Mouse (Mus musculus) heart, embryonic 13.5 days (tissue): ENCODE data around the gene Kantr. TPM values are rescaled to one million over a fixed set of nuclear protein-coding genes. Genes with fewer than 3 reads are reported as not detected.
A peak's percentile ranks its signal among the peaks of the same experiment; 100 is the strongest.

Source experiments
- ATAC-seq: fragments of 200-750 bp; cut with Nextera tagmentation; 2 replicates; pipeline ENCODE4 v1.8.0; 2017; ENCODE audit warnings: moderate TSS enrichment; ENCODE audit not compliant: insufficient number of reproducible peaks, low FRiP score, low TSS enrichment; ENCODE audit errors: extremely low read depth
- H3K27ac ChIP-seq: fragments of 300-500 bp; sonication (generic); replicated peaks from 2 replicates; pipeline ENCODE4 v1.5.1; 2015; ENCODE audit warnings: moderate library complexity, mild to moderate bottlenecking, inconsistent platforms
- H3K27me3 ChIP-seq: fragments of 300-500 bp; sonication (generic); replicated peaks from 2 replicates; pipeline ENCODE4 v1.6.1; 2015; ENCODE audit warnings: mild to moderate bottlenecking, inconsistent platforms
- H3K36me3 ChIP-seq: fragments of 300-500 bp; sonication (generic); 2 replicates; pipeline ENCODE4 v1.6.1; 2015; ENCODE audit warnings: mild to moderate bottlenecking, inconsistent platforms
- H3K4me1 ChIP-seq: fragments of 300-500 bp; sonication (generic); 2 replicates; pipeline ENCODE4 v1.6.1; 2015; ENCODE audit warnings: inconsistent platforms
- H3K4me2 ChIP-seq: fragments of 300-500 bp; sonication (generic); 2 replicates; pipeline ENCODE4 v1.6.1; 2015; ENCODE audit warnings: inconsistent platforms, mild to moderate bottlenecking, moderate library complexity
- H3K4me3 ChIP-seq: fragments of 300-500 bp; sonication (generic); 2 replicates; pipeline ENCODE4 v1.5.1; 2015; ENCODE audit warnings: moderate library complexity, mild to moderate bottlenecking, inconsistent platforms
- H3K9ac ChIP-seq: fragments of 300-500 bp; sonication (generic); 2 replicates; pipeline ENCODE4 v1.6.1; 2015; ENCODE audit warnings: inconsistent platforms, mild to moderate bottlenecking, moderate library complexity
- H3K9me3 ChIP-seq: fragments of 300-500 bp; sonication (generic); 2 replicates; pipeline ENCODE4 v1.6.1; 2016; ENCODE audit warnings: inconsistent platforms
- WGBS: fragments of 180-500 bp; shearing (Covaris S2); methylation state at CpG from one replicate; pipeline ENCODE4 v1.1.7; 2015; ENCODE audit warnings: mixed read lengths; 5-methylcytosine and 5-hydroxymethylcytosine counted together
- polyA plus RNA-seq: library from polyadenylated mRNA; unstranded; fragments of >200 nt; fragmentation: Nextera tagmentation; extraction: Ambion mirVana; gene quantifications from 2 replicates; pipeline ENCODE4 v1.2.1, GENCODE M21; 2015

Kantr gene
- polyA plus RNA-seq = 7.2 and 8.1 TPM in 2 replicates

DNA sequence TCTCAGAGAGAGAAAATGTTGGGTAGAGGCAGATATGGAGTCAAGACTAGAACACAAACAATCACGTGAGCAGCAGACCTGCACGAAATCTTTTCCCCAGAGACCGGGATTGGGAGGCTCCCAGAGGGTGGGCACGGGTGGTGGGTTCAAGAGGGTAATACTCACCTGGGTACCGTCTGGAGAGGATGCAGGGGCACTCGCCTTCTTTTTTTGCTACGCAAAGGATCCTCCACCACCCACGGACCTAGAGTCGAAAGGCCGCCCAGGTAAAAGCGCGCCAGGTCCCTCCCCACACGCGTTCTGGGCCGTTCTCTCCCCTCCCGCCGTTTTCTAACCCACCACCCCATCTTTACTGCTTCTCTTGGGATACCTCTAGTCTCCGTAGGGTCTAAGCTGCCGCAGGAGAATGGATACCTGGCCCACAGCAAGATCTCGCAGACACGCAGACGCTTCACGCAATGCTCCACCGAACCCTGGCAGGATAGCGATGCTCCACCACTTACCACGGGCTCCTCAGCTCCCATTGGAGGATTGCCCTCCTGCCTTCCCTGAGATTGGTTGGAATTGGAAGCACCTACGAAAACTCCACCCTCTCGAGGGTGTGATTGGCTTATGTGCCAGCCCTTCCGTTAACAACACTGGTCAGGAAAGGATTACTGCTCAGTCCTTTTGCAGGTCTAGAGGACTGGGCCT, at the start of gene Kantr:
Gene Kantr (minus strand): TSS at position 500 of the 693 bp plus-strand sequence.
- ATAC-seq = peak; percentile 93
- Histone ChIP-seq H3K4me3 (peak within 1 kb of the TSS; percentile 63), H3K4me1 (no peaks in the 10 kb centered on the region), H3K9me3 (no peaks in the 10 kb centered on the region), H3K27ac (peak within 1 kb of the TSS; percentile 54), H3K9ac (peak within 1 kb of the TSS; percentile 82), H3K27me3 (peaks cover 41% of the 10 kb centered on the region), H3K36me3 (no peaks in the 10 kb centered on the region), H3K4me2 (peak within 1 kb of the TSS; percentile 73)
- WGBS = 10% methylated on average over 29 of the region's 29 CpGs

DNA sequence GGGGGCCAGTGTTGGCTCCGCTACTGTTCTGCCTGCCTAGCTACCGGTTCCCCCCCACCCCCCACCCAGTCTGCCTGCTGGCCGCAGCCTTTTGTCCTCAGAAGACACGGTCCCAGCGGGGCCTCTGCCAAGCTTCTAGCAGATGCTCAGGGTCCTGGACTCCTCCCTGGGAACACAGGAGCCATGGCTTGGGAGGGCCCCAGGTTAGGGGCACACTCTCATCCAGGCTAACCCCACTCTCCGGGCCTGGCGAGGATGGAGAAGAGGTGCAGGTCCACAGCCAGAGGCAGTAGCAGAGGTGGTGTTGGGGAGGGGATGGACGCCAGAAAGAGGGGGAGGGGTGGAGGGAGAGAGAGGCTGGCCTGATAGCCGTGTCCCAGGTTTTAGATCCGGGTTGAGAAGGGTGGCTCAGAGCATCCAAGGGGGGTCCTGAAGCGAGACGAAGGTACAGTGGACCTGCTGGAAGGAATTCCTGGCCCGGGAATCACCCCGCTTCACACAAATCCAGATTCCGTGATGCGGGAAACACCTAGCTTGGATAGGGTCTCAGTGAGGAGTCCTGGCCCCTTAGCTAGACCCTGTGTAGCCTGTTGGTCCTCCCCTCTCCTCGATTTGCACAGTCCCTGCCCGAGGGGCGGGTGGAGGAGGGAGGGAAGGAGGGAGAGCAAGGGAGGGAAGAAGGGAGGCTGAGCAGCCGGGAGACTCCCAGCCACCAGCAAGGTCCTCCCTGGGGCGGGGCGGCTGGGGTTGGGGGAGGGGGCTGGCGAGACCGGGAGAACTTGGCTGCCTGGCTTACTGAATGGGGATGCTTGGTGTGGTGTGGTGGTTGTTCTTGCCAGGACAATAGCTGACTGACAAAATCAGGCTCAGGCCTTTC, 41.3 kb upstream of the Kantr start, which contains the start of gene Gpr173:
Gene Gpr173 (minus strand): TSS at position 308 of the 877 bp plus-strand sequence.
- H3K27me3 ChIP-seq = peaks cover 69% of the 10 kb centered on the region
- WGBS = 9% methylated on average over 22 of the region's 24 CpGs

DNA sequence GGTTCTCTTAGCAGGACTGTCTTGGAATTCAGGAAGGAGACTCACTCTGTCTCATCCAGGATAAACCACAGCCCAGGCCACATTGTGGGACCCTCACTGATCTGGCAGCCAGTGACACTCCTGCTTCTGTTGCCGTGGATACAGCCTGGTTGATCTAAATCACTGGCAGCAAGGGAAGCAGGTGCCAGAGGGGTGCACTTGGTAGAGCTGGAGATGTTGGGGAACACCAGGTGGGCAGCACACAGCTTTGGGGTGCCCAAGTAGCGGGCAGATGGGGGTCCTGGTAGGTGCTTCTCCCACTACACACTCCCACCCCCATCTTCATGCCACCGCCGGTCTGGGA, 40.7 kb upstream of the Kantr start:
- Histone ChIP-seq H3K4me1 (peaks cover 12% of the 10 kb centered on the region), H3K4me3 (peak overlapping the region; percentile 61), H3K27me3 (peaks cover 65% of the 10 kb centered on the region), H3K9me3 (no peaks in the 10 kb centered on the region), H3K36me3 (no peaks in the 10 kb centered on the region), H3K9ac (peak overlapping the region; percentile 80), H3K4me2 (peak overlapping the region; percentile 71), H3K27ac (no peak overlapping the region)
- ATAC-seq = peak; percentile 24; the same call in 1 of the 2 replicates
- WGBS = 14% methylated on average over 4 of the region's 4 CpGs

More for the DNA sequence above, 41.3 kb upstream of the Kantr start, which contains the start of gene Gpr173:
- peak within 1 kb of the TSS; percentile 80 for H3K9ac ChIP-seq
- peak within 1 kb of the TSS; percentile 71 for H3K4me2 ChIP-seq
- H3K27ac ChIP-seq = 0 out of 2 replicates have a peak within 1 kb of the TSS, but pooled peaks have one; percentile 28
- peak within 1 kb of the TSS; percentile 61 for H3K4me3 ChIP-seq
- ATAC-seq = peak; percentile 82
- peaks cover 12% of the 10 kb centered on the region for H3K4me1 ChIP-seq
- H3K9me3 ChIP-seq = no peaks in the 10 kb centered on the region
- no peaks in the 10 kb centered on the region for H3K36me3 ChIP-seq

DNA sequence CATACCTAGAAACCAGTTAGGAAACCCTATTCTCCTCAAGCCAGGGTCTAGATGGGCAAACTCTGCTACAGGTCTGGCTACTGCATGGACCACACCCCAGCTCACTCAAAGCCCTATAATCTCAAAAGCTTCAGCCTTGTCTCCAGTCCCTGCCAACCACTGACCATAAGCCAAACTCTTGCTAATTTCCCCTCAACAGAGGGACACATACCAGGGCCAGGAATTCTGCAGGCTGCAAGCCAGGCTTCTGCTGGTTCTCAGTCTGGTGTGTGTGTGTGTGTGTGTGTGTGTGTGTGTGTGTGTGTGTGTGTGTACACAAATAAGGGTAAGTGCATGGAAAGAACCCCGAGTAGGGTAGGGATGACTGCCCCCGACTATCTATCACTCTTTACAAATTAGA, 39.1 kb upstream of the Kantr start:
- peaks cover 12% of the 10 kb centered on the region for H3K4me1 ChIP-seq
- no peak for ATAC-seq
- WGBS = 66% methylated on average over 2 of the region's 2 CpGs
- H3K4me3 ChIP-seq = no peak overlapping the region
- no peaks in the 10 kb centered on the region for H3K36me3 ChIP-seq
- H3K9ac ChIP-seq = no peak overlapping the region
- no peak overlapping the region for H3K27ac ChIP-seq
- H3K4me2 ChIP-seq = no peak overlapping the region
- peaks cover 62% of the 10 kb centered on the region for H3K27me3 ChIP-seq
- no peaks in the 10 kb centered on the region for H3K9me3 ChIP-seq

DNA sequence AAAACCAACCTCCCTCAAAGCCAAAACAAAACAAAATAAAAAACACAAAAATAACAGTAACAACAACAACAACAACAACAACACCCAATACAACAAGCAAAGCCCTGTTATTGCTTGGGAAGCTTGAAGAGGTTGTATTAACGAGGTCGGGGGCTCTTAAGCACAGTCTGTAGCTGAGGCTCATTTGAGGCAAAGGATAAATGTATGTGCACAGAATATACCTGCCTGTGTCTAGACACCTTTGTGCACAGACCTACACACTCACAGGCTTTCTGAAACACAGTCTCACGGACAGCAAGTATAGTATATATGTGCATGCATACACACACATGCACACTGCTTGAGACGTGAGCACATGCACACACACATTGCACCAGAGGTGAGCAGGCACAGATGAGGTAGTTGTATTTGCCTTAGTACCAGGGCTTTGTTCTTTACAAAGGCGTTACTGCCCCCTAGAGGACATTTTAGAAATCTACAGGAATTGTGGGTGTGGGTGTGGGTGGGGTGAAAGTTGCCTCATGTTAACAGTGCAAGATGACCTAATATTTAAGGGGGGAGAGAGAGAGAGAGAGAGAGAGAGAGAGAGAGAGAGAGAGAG, 25.4 kb upstream of the Kantr start:
- no peaks in the 10 kb centered on the region for H3K36me3 ChIP-seq
- no peak overlapping the region for H3K4me3 ChIP-seq
- no peak overlapping the region for H3K9ac ChIP-seq
- H3K4me2 ChIP-seq = no peak overlapping the region
- no peak overlapping the region for H3K27ac ChIP-seq
- H3K9me3 ChIP-seq = no peaks in the 10 kb centered on the region
- H3K27me3 ChIP-seq = peaks cover 34% of the 10 kb centered on the region
- no peak for ATAC-seq
- whole genome bisulfite sequencing = 17% methylated on average over 5 of the region's 5 CpGs
- no peaks in the 10 kb centered on the region for H3K4me1 ChIP-seq

DNA sequence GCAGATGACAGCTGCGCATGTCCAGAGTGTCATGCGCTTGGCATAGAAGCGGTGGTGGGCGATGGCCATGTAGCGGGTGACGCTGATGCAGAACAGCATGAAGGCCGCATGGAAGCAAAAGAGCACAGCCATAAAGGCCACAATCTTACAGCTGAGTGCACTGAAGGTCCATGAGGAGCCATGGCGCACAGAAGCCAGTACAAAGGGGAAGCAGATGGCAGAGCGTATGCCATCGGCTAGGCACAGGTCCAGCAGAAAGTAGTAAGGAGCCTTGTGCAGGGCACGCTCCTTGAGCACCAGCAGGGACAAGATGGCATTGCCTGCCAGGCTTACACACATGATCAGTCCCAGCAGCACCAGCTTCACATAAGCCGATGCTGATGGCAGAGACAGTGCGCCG, 19.7 kb upstream of the Kantr start:
- Histone ChIP-seq H3K36me3 (no peaks in the 10 kb centered on the region), H3K4me3 (no peak overlapping the region), H3K9ac (no peak overlapping the region), H3K9me3 (no peaks in the 10 kb centered on the region), H3K4me1 (no peaks in the 10 kb centered on the region), H3K27ac (no peak overlapping the region), H3K27me3 (peaks cover 84% of the 10 kb centered on the region), H3K4me2 (no peak overlapping the region)
- WGBS = 93% methylated on average over 14 of the region's 14 CpGs
- no peak for ATAC-seq

DNA sequence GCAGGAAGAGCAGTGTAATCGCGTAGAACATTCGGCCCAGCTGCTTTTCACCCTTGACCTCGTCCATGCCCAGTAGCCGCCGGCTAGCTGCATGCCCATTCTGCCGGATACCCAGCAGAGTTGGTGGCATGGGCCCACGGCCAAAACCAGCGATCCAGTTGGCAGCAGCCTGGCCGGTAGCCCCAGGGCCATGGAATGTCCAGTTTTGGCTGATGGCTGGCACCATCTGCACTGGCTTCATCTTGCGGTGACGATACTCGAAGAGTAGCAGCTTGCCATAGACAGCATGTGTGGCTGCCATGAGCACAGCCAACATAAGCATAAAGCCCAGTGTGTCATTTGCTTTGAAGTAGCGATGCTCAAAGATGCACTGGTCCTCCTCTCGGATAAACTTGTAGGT, 19.3 kb upstream of the Kantr start:
- Histone ChIP-seq H3K27ac (no peak overlapping the region), H3K4me2 (no peak overlapping the region), H3K27me3 (peaks cover 89% of the 10 kb centered on the region), H3K4me3 (no peak overlapping the region), H3K4me1 (no peaks in the 10 kb centered on the region), H3K9ac (no peak overlapping the region), H3K9me3 (no peaks in the 10 kb centered on the region), H3K36me3 (no peaks in the 10 kb centered on the region)
- WGBS = 84% methylated on average over 15 of the region's 15 CpGs
- no peak for ATAC-seq

DNA sequence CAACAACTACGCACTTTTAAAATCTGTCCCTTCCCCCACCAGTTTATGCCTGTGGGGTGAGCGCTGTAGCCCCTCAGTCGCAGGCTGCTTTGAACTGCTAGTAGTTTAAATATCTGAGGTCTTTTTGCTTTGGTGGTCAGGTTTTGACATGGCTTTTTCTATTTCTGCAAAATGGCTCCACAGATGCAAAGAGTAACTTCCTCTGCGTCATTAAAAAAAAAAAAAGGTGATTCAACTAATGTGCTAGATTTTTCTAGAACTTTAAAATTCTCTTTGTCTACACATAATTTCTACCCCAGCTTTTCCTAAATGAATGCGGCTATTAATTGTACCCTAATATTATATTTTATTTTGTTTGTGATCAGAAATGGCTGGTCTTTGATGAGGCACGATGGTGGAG, 15.6 kb upstream of the Kantr start:
- H3K9me3 ChIP-seq = no peaks in the 10 kb centered on the region
- peaks cover 23% of the 10 kb centered on the region for H3K36me3 ChIP-seq
- peak overlapping the region; percentile 71 for H3K9ac ChIP-seq
- H3K4me2 ChIP-seq = peak overlapping the region; percentile 68
- no peak for ATAC-seq
- peaks cover 97% of the 10 kb centered on the region for H3K27me3 ChIP-seq
- 23% methylated on average over 6 of the region's 6 CpGs for WGBS
- H3K4me3 ChIP-seq = peak overlapping the region; percentile 70
- peak overlapping the region; percentile 86 for H3K27ac ChIP-seq
- H3K4me1 ChIP-seq = peaks cover 7% of the 10 kb centered on the region

DNA sequence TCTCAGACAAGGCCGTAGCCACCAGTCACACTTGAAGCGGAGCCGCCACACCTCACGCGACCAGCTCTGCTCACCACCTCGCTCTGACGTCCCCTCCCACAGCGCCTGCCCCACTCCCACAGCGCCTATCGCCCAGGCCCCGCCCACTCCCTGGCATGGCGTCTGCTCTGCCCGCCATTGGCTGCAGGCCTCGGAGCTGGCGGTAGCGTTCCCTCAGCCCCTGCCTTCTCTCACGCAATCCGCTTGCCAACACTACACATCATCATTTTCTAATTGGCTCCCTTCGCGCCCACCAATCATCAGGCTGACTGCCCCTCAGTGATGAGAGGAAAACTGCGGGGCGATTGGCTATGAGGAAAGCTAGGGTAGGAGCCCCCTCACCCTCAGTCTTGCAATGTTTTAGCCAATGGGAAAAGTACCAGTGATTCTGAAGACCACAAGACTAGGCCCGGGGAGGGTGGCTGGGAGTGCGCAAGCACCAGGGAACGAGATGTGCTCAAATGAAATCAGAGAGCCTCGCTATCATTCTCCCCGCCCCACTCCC, 15.1 kb upstream of the Kantr start, which contains the start of gene Tspyl2:
Gene Tspyl2 (minus strand): TSS at position 68 of the 544 bp plus-strand sequence.
- ATAC-seq = peak; percentile 95
- WGBS = 9% methylated on average over 24 of the region's 27 CpGs

DNA sequence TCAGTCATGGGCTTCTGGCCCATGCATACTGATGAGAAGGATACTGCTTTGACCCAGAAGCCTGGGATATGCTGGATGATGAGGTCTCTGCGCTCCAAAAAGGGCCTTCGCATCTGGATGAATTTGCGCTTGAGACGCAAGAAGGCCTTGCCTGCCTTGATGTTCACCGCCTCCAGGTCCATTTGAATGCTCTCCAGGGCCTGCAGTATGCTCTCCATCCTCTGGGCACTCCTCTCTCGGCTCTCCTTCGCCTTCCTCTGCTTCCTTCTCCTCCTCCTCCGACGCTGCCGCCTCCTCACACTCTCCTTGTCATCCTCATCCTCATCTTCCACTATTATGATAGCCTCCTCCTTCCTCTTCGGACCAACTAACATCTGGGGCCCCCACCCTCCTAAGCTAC, 14.2 kb upstream of the Kantr start:
- H3K9me3 ChIP-seq = no peaks in the 10 kb centered on the region
- peaks cover 13% of the 10 kb centered on the region for H3K4me1 ChIP-seq
- ATAC-seq = no peak
- H3K36me3 ChIP-seq = peaks cover 23% of the 10 kb centered on the region
- peak overlapping the region; percentile 83 for H3K27ac ChIP-seq
- 24% methylated on average over 11 of the region's 11 CpGs for WGBS
- peak overlapping the region; percentile 68 for H3K4me2 ChIP-seq
- H3K27me3 ChIP-seq = peaks cover 97% of the 10 kb centered on the region
- peak overlapping the region; percentile 88 for H3K9ac ChIP-seq
- peak overlapping the region; percentile 70 for H3K4me3 ChIP-seq

More for the DNA sequence above, 15.1 kb upstream of the Kantr start, which contains the start of gene Tspyl2:
- Histone ChIP-seq H3K27ac (peak within 1 kb of the TSS; percentile 86), H3K4me2 (peak within 1 kb of the TSS; percentile 68), H3K4me1 (peaks cover 7% of the 10 kb centered on the region), H3K9me3 (no peaks in the 10 kb centered on the region), H3K27me3 (peaks cover 97% of the 10 kb centered on the region), H3K4me3 (peak within 1 kb of the TSS; percentile 70), H3K36me3 (peaks cover 23% of the 10 kb centered on the region), H3K9ac (peak within 1 kb of the TSS; percentile 88)
